Mouse (Mus musculus): ENCODE results near the gene Pgap3.
"Not testable (repeated sequence)": the region's sequence is repeated elsewhere in the genome, so short reads cannot be mapped to it uniquely, and the experiment has no call there.

Gene Pgap3

DNA sequence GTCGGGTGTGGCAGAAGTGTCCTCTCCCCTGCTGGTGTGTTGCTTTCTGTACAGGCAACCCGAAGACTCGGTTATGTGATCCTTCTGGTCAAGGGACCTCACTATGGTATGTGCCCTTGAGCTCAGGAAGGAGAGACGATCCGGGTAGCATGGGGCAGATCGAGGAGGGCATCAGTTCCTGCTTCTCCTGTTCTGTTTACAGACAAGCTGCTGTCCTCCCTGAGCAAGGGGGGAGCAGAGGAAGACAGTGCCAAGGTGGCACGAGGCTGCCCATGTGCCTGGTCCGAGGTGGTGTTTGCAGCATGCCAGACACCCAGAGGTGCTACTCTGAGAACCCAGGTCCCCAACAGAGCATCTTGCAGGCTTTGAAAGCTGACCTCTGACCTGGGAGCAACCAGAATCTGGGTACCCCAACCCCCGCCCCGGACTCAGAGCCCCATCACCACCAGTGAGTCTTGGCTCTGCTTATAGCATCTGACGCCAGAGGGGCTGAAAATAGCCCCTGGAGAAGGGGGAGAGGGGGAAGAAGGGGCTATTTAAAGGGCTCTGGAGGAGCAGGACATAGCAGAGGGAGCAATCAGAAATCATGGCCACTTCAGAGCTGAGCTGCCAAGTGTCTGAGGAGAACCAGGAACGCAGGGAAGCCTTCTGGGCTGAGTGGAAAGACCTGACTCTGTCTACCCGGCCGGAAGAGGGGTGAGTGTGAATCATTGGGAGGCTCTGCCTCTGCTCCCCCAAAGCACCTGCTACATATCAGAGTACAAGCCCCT is 16.8 kb downstream of the Pgap3 start, which contains the start of gene Tcap:
Tcap (plus strand) TSS at position 551 of the 770 bp plus-strand sequence.
- no peak for DNase-seq (ENCODE audit: low spot score in 2 of 2)

DNA sequence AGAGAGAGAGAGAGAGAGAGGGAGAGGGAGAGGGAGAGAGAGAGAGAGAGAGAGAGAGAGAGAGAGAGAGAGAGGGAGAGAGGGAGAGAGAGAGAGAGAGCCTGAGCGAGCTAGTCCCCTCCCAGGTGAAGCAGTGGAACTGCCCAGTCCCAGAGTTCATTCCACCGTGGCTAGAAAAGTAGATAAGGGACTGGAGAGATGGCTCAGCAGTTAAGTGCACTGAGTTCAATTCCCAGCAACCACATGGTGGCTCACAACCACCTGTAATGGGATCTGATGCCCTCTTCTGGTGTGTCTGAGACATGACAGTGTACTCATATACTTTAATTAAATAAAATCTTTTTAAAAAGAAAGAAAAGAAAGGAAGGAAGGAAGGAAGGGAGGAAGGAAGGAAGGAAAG is 17.9 kb downstream of the Pgap3 start:
- DNase-seq (ENCODE audit: low spot score in 2 of 2), result not testable (repeated sequence)

DNA sequence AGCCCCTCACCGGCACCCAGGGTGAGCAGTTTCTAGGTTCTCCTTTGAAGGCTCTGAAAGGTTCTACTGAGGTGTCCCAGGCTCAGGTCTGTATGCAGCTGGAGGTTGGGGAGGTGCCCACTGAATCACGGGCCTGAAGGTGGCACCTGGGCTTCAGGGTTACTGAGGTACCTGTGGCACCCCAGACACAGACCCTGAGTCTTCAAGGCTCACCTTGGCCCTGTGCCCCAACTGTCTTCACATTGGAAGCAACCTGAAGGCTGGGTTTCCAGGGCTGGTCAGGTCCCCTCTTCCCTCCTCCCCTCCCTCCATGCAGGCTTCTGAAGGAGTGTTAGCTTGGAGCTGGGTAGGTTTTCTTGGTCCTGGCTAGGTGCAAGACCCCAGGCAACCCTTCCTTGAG is 18.6 kb downstream of the Pgap3 start:
- DNase-seq (ENCODE audit: low spot score in 2 of 2), result no peak

DNA sequence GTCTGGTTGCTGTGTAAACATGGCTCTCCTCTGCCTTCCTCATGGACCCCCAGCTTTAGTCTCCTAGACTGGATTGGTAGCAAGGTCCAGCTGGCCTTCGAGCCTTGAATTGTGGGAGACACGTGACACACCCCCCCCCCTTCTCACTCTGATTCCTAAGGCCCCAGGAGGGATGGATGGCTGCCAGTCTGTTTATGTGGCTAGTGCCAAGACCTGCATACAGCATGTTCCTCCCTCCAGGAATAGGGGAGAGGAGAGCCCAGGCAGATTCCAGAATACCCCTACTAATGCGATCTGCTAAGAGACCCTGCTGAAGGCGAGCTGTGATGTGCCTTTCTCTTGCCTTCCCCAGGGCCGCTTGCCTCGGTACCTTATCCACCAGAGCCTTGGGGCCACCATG is 20.2 kb downstream of the Pgap3 start:
- DNase-seq (ENCODE audit: low spot score in 2 of 2), result no peak

DNA sequence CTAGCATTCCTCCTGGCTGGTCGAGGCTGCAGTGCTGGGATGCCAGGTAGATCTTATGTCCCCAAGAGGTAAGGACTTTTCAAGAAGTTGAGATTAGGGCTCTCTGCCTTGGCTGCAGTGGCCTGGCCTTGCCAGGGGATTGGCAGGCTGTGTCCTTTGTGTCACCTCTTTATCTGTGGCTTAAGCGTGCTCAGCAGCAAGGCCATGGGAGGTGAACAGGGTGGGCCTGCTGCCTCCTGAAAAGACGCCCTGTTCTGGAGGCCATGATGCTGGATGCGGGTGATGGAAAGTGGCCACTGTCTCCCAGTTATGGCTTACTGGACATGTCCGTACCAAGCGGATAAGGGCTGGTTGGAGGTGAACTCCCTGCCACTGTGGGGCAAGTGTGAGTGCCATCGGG is 20.9 kb downstream of the Pgap3 start:
- DNase-seq (ENCODE audit: low spot score in 2 of 2), result no peak

DNA sequence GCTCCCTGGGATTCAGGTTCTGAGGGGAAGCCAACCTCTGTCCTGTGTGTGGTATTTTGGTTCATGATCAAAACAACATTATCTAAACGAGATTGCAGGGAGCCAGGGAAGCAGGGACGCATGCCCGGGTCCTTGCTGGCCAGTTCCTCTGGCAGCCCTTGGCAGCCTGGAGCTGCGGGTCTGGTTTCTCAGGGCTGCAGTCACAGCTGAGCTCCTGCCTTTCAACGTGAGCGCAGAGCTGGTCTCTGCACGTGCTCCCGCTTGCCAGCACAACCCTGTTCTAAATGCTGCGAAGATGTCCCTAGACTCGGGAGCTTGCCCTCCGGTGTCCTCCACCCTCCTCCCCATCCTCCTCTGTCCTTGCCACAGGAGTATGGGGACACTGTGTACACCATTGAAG is 22.5 kb downstream of the Pgap3 start:
- DNase-seq (ENCODE audit: low spot score in 2 of 2), result no peak

DNA sequence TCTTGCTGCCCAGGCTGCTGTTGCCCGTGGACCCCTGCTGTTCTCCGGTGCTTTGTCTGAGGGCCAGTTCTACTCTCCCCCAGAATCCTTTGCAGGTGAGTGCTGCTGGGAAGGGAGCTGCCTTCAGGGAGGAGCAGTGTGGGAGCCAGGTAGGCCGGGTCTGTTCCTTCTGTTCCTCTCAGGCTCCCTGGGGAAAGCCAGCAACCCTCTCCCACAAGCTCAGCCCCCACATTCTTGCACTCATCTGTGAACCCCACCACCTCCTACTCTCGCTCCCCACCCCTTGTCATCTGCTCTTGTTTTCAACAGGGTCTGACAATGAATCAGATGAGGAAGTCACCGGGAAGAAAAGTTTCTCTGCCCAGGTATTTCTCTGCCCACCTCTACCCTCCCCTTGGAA is 23.5 kb downstream of the Pgap3 start:
- DNase-seq (ENCODE audit: low spot score in 2 of 2), result no peak

DNA sequence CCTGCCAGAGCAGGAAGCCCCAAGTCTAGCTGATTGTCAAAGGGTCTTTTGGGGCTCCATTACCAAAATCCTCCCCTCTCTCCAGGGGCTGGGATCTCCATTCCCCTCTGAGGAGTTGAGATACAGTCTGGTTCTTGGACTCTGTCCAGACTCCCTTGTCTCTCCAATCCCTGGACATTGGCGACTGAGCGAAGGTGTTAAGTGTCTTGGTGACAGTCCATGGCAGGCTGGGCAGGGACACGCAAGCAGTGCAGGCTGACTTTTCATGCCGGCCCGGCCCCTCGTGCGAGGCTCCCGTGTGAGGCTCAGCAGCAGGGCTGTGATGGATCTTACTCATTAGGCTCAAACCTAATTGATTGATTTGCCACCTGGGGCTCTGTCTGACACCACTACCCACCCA is 26.0 kb downstream of the Pgap3 start:
- DNase-seq (ENCODE audit: low spot score in 2 of 2), result no peak

DNA sequence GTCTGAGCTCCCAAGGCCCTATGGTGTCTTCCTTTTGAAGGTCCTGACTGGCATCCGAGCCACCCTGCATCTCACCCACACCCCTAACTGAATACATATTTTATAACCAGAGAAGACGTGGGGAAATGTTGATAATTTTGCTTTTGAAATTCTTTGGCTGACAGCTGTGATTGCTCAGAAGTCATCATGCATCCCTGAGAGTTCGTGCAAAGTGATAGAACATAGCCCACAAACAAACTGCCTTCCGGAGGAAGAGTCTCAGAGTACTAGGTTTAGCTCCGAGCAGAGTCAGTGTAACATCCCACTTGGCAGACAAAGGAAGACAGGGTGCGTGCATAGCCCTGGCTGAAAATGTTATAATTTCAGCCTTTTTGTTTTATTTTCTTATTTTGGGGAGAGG is 27.0 kb downstream of the Pgap3 start:
- DNase-seq (ENCODE audit: low spot score in 2 of 2), result no peak

DNA sequence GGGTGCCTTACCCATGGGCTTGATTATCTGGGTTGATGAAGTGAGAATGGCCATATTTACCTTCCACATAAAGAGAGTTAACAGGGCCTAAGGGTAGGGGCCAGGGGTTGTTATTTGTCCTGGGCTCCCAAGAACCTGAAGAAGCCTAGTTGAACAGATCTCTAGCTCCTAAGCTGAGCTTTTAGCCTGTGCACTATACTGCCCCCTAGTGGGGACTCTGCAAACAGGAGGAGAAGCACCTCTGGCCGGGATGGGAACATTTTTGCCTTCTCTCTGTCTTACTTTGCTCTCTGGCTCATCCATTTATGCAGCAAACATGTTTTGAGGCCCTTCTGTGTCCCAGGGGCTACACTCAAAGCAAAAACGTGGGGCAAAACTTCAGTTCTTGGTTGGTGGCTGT is 27.9 kb downstream of the Pgap3 start:
- DNase-seq (ENCODE audit: low spot score in 2 of 2), result peak in 1 of 2 experiments; percentile 67

DNA sequence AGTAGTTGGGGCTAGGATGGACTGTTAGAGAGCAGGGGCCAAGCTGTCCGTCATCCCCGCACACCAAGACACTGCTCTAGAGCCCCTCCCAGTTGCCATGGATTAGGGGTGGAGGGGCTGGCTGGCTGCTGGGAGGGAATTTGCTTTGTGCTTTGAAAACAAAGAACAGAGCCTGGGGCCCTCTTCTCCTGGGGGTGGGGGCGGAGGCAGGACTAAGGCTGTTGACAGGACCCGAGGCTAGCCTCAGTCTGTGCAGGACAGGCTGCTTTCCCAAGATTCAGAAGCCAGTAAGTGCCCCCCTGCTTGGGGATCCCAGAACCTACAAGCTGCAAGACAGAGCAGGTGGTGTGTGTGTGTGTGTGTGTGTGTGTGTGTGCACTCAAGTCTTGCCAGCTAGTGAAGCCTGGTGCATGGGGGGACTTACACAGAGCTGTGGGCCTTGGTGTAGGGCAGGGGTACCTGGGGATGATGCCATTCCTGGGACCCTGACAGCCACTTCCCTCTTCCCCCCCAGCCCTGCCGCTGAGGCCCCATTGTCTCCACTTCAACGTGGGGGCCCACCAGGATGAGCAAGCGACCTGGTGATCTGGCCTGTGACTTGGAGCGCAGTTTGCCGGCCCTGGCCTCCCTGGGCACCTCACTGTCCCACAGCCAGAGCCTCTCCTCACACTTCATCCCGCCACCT is 28.6 kb downstream of the Pgap3 start:
- no peak for DNase-seq (ENCODE audit: low spot score in 2 of 2)

DNA sequence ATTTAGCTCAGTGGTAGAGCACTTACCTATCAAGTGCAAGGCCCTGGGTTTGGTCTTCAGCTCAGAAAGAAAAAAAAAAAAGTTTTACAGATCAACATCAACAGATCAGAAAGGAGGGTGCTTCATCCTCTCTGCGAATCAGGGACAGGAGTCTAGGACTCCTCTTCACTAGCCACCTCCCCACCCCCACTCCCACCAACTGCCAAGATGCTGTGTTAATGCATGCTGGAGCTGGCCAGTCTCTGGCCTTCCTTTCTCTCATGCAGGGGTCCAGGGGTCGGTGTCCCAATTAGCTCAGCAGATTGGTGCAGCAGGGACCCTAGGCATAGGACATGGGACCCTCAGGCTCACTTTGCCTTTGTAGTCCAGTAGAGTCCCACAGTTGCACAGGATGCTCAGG is 29.7 kb downstream of the Pgap3 start:
- DNase-seq (ENCODE audit: low spot score in 2 of 2), result no peak

DNA sequence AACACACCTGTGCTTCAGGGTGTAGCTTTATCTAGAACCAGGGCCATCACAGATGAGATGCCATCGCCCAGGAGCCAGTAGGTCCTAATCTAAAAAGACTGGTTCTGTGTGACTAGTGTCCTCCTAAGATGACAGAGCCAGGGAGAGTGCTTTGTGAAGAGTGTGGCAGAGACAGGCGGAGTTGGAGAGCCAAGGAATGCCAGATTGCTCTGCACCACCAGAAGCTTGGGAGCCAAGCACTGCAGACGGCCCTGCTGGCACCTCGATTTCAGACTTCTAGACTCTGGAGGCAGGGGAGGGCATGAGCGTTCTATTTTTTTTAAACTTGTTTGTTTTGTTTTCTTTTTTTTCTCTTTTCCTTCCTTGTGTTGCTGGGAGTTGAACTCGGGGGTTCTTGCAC is 31.0 kb downstream of the Pgap3 start:
- DNase-seq (ENCODE audit: low spot score in 2 of 2), result no peak

DNA sequence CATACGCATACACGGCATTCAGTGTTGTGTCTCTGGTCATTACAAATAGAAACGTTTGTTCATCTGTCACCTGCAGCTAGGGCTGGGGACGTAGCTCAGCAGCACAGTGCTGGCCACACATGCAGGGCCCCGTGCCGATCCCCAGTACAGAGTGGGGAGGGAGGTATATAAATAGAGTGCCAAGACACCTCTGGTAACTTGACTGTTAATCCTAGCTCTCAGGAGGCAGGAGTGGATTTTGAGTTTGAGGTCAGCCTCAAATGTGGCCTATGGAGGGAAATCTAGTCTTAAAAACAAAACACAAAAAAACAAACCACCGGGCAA is 32.5 kb downstream of the Pgap3 start:
- no peak for DNase-seq (ENCODE audit: low spot score in 2 of 2)

DNA sequence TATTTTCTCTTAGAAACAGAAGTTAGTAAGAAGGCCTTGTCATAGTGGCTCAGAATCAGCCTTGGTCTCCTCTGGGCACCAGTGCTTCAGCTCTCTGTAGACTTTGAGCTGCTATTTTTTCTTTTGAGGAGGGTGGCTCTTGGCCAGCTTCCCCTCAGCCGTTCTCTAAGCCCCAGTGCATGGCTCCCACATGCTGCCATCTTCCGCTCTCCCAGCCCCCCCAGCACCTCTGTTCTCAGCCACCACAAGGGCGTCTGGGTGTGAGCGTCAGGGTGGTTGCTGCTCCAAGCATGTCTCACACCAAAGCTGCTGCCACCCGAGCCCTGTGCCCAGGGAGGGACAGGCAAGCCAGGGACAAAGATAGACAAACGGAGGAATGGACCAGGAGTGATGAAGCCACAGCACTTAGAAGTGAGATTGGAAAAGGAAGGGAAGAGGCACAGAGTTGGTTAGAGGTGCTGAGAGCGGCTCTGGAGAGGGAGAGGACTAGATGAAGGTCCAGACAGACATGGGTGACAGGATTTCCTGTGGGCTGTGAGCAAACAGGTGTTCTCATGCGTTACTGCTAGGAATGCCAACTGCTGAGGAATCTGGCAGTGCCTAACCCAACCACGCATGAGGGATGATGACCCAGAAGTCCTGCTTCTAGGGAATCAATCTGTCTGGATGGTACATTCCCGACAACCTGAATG is 33.0 kb downstream of the Pgap3 start:
- peak in 1 of 2 experiments; percentile 65 for DNase-seq (ENCODE audit: low spot score in 2 of 2)

DNA sequence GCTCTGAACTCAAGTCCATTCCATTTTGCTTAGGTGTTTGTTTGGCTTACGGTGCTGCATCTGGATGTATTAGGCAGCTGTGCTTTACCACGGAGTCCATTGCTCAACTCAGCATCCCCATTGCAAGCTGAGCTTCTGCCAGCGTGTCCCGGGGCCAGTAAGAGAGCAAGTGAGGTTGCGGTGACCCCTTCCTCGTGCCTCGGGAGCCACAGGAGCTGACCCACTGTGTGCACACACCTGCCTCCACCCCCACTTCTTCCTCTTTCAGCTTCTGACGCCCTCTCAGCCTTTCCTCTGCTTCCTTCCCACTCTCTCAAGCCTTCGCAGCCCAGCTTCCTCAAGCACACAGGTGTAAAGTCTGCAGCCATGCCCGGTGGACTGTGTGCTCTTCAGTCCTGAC is 34.0 kb downstream of the Pgap3 start:
- DNase-seq (ENCODE audit: low spot score in 2 of 2), result no peak

DNA sequence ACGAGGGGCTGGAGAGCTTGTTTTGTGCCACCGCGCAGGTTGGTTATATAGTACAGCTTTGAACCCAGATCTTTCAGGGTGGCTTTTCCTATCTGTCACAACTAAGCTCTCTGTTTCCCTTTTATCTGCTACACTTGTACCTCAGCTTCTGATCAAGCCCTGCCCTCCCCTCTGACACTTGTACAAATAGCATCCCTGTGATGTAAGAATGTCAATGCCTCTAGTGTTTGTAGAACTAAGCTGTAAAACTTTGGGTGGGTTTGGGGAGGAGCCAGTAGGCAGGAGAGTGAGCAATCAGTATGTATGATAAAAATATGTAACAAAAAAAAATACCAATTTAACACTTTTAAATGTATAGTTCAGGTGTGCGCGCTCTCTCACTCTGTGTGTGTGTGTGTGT is 35.9 kb downstream of the Pgap3 start:
- DNase-seq (ENCODE audit: low spot score in 2 of 2), result no peak

DNA sequence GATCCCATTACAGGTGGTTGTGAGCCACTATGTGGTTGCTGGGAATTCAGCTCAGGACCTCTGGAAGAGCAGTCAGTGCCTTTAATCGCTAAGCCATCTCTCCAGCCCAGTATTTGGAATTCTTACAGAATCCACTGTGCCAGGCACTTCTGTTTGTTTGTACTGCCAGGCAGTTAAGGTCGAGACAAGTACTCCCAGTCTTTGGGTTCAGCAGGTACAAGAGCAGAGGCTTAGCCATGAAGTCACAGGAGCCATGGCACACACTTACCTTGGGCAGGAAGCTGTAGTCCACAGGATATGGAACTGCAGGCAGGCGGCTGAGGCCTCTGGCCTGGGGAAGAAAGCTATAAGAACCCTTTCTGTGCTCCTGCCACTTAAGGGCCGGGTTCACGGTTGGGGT is 36.5 kb downstream of the Pgap3 start:
- DNase-seq (ENCODE audit: low spot score in 2 of 2), result no peak

DNA sequence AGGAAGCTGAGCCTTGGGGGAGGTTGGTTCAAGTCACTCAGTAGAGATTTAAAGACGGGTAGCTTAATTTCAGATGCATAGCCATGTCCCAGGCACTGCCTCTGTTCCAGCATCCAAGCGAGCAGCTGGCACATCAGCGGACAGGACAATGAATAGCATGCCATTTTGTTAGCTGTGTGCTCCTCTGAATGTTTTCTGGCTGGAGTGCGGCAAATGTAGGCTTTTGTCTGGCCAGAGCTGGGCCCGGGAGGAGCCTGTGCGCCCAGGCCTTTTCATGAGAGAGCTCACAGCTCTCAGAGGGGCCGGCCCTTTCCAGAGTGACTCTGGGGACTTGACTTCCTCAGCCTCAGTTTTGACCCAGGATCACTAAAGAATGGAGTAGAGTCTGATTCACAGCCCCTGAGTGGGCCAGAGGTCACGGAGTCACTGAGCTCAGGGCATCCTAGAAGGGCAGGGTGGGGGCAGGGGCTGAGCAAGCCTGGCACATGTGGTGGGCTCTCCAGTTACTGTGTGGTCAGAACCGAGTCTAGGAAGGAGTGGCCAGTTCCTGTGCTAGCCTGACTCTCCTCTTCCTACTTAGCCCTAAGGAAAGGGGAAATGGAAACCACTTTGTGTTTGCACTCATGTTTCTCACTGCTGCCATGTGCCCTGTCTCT is 39.3 kb downstream of the Pgap3 start:
- no peak for DNase-seq (ENCODE audit: low spot score in 2 of 2)

DNA sequence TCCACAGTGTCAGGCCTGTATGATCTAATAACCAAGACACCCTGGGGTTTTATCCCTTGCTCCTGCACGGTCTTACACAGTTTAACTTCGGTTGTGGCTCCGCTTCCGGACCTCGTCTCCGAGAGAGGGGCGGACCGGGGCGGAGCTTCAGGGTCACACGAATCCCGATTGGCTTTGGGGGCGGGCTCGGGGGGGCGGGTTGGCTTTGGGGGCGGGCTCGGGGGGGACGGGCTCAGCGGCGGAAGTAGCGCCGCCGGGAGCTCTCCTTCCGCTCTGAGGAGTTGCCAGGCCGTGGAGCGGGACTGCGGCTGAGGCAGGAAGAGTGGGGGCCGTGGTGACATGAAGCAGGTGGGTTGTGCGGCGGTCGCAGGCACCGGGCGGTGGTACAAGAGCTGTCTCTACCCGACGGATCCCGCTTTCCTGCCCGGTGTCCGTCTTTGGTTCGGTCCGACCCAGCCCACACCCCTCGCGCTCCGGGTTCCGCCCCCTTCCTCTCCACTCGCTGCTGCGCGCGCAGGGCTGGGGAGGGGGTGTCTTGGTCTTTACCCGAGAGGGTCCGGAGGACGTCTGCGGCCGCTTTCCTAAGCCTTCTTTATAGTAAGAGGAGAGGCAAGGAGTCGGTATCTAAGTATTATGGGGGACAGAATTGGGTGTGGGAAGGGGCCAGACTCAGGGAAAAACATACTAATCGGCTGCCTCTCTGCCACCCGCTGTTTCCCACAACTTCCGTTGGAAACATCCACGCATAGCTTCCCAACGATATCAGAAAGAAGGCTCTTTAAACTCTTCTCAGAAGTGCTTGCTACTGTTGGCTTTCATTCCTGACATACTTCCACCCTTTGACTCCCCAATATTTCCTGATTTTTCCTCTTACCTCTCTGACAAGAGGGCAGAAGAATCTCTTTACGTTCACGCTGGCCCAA is 41.9 kb downstream of the Pgap3 start, which contains the start of gene Stard3:
Stard3 (plus strand) TSS at position 208 of the 923 bp plus-strand sequence.
- peak in 1 of 2 experiments; percentile 80 for DNase-seq (ENCODE audit: low spot score in 2 of 2)

All from left cerebral cortex, adult 9 months (tissue).